Mouse (Mus musculus) ES-E14 (cell line): ENCODE measurements around the gene Proser1. TPM values are rescaled to one million over a fixed set of nuclear protein-coding genes. Genes with fewer than 3 reads are reported as not detected.
A peak's percentile ranks its signal among the peaks of the same experiment; 100 is the strongest.

Experiments
- DNase-seq: peaks from one replicate; pipeline ENCODE4 v3.0.0-alpha.2; 2013; ENCODE audit warnings: low read depth, low spot score
- H3K27ac ChIP-seq: 2 replicates; pipeline ENCODE4 v1.5.1; 2012; ENCODE audit warnings: low read depth, mild to moderate bottlenecking, low read length, moderate library complexity, mixed read lengths; ENCODE audit not compliant: poor library complexity, insufficient read depth, severe bottlenecking
- H3K36me3 ChIP-seq: 2 replicates; pipeline ENCODE4 v1.6.1; 2012; ENCODE audit warnings: mild to moderate bottlenecking, low read length, moderate library complexity, mixed read lengths; ENCODE audit not compliant: control insufficient read depth, poor library complexity, insufficient read depth, severe bottlenecking
- H3K4me1 ChIP-seq, 2 experiments: fragments of 150-350 bp in 1 of 2; sonication (generic) in 1 of 2; 2 replicates each; pipeline ENCODE4 v1.6.1; 2012; ENCODE audit warnings: low read length in 2 of 2, mild to moderate bottlenecking in 1 of 2, mixed read lengths in 1 of 2; ENCODE audit not compliant: control insufficient read depth in 2 of 2, insufficient read depth in 2 of 2, poor library complexity in 1 of 2
- H3K4me3 ChIP-seq, 2 experiments: fragments of 150-350 bp in 1 of 2; sonication (generic) in 1 of 2; 2 replicates each; pipeline ENCODE4 v1.5.1; 2012; ENCODE audit warnings: low read length in 2 of 2, low read depth in 1 of 2, mild to moderate bottlenecking in 1 of 2, mixed read lengths in 1 of 2; ENCODE audit not compliant: insufficient read depth in 1 of 2, poor library complexity in 1 of 2, severe bottlenecking in 1 of 2
- H3K9ac ChIP-seq: 2 replicates; pipeline ENCODE4 v1.6.1; 2012; ENCODE audit warnings: low read depth, mild to moderate bottlenecking, low read length, mixed read lengths; ENCODE audit not compliant: poor library complexity, insufficient read depth, severe bottlenecking
- H3K9me3 ChIP-seq: fragments of 150-350 bp; sonication (generic); 2 replicates; pipeline ENCODE4 v1.6.1; 2012; ENCODE audit warnings: low read depth, mild to moderate bottlenecking, low read length; ENCODE audit not compliant: control insufficient read depth, insufficient read depth
- CHD2 ChIP-seq: IDR thresholded peaks from 2 replicates; pipeline ENCODE4 v1.6.1; 2014; ENCODE audit warnings: mild to moderate bottlenecking, low read depth, low read length, inconsistent platforms
- HCFC1 ChIP-seq: IDR thresholded peaks from 2 replicates; pipeline ENCODE4 v1.6.1; 2012; ENCODE audit warnings: low read length, inconsistent platforms, borderline replicate concordance; ENCODE audit not compliant: insufficient read depth
- MAFK ChIP-seq: IDR thresholded peaks from 2 replicates; pipeline ENCODE4 v1.6.1; 2014; ENCODE audit warnings: mild to moderate bottlenecking, low read depth, low read length, inconsistent platforms; ENCODE audit not compliant: insufficient read depth
- ZC3H11A ChIP-seq: IDR thresholded peaks from 2 replicates; pipeline ENCODE4 v1.6.1; 2012; ENCODE audit warnings: low read depth, mild to moderate bottlenecking, inconsistent platforms, low read length, borderline replicate concordance
- ZNF384 ChIP-seq: IDR thresholded peaks from 2 replicates; pipeline ENCODE4 v1.6.1; 2012; ENCODE audit warnings: low read depth, low read length, inconsistent platforms
- in situ Hi-C, 2 experiments: fragments of 600-800 bp; cut with MboI; formaldehyde crosslinking; loops; one replicate each; pipeline ENCODE4 v1.15.1; 2025; ENCODE audit warnings: low sequenced_read_pairs in 2 of 2, inconsistent platforms in 1 of 2; ENCODE audit not compliant: unreplicated experiment in 2 of 2
- total RNA-seq: library from RNA; depleted of rRNA; stranded (reverse); fragments of 300-350 nt; gene quantifications from 2 replicates; pipeline ENCODE4 v1.2.3, GENCODE M21; 2012

Proser1 gene
- total RNA-seq, 1 experiment, result 11.9 TPM

DNA sequence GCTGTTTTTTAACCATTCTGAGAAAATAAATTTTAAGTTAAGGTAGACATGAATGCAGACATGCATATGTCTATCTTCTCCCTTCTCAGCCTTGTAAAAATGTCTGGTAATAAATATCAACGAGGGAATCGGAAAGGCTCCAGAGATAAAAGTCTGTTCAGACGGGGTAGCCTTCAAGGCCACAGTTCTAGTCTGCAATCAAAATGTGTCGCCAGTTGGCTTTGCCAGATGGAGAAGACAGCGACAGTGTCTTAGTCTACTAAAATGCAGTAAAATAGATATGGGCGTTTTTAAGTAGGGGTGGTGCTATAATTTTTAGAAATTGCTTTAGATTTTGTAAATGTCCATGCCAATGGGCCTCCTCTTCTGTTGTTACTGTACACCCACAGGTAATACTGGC is 1.9 kb downstream of the Proser1 start:
- in situ Hi-C loops, result loop anchor here (25.0 kb wide), 2 partner anchors 428 to 1203 kb away; partner anchors contain the start of genes Foxo1 (in 2 of the 2) and Lhfp (in 1 of the 2)
- Histone ChIP-seq H3K4me1 (peaks cover 3 to 10% of the 10 kb centered on the region in 2 experiments; a peak in 2 of 4 replicates), H3K9me3 (no peaks in the 10 kb centered on the region), H3K27ac (no peak overlapping the region), H3K4me3 (peak overlapping the region; percentile 27 to 90; a peak in 2 of 4 replicates), H3K9ac (no peak overlapping the region), H3K36me3 (peaks cover 9% of the 10 kb centered on the region; the same call in 1 of the 2 replicates)
- no peak for DNase-seq
- no peak for TF ChIP-seq ZNF384
- no peak for TF ChIP-seq CHD2
- TF ChIP-seq HCFC1, result no peak
- TF ChIP-seq ZC3H11A, result no peak
- no peak for TF ChIP-seq MAFK

DNA sequence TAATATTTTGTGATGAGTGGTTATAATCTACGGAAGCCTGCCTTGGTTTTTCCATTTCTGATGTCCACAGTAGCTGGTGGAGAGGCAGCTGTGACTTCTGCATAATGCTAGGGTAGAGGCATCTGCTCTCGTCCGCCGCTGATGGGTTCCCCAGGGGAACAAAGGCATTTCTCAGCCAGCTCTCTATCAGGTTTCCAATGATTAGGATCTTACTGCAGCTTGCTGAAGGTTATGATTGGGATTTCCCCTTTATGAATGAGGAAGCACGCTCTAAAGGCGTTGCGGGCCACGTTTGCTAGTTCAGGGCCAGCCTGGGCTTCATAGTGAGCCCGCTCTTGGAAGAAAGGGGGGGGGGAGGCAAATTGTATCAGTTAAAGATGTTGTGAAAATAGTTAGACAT is 3.0 kb downstream of the Proser1 start:
- Histone ChIP-seq H3K36me3 (peaks cover 17% of the 10 kb centered on the region; the same call in 1 of the 2 replicates), H3K4me3 (peak overlapping the region in 1 of 2 experiments; percentile 2; a peak in 1 of 4 replicates), H3K9me3 (no peaks in the 10 kb centered on the region), H3K27ac (no peak overlapping the region), H3K4me1 (peaks cover 3 to 10% of the 10 kb centered on the region in 2 experiments; a peak in 2 of 4 replicates), H3K9ac (no peak overlapping the region)
- TF ChIP-seq ZNF384 (no peak), HCFC1 (no peak), CHD2 (no peak), ZC3H11A (no peak), MAFK (no peak)
- in situ Hi-C loops, result loop anchor here (25.0 kb wide), 2 partner anchors 429 to 1204 kb away; partner anchors contain the start of genes Foxo1 (in 2 of the 2) and Lhfp (in 1 of the 2)
- DNase-seq, result no peak

GRCm38 (mm10) chr3:53467356-53467755 is 3.9 kb downstream of the Proser1 start:
- Histone ChIP-seq H3K4me3 (no peak overlapping the region), H3K36me3 (peaks cover 22% of the 10 kb centered on the region), H3K4me1 (peaks cover 3 to 10% of the 10 kb centered on the region in 2 experiments; a peak in 2 of 4 replicates), H3K27ac (no peak overlapping the region), H3K9ac (no peak overlapping the region), H3K9me3 (no peaks in the 10 kb centered on the region)
- in situ Hi-C loops, result loop anchor here (25.0 kb wide), 2 partner anchors 430 to 1205 kb away; partner anchors contain the start of genes Foxo1 (in 2 of the 2) and Lhfp (in 1 of the 2)
- no peak for DNase-seq
- TF ChIP-seq HCFC1 (no peak), MAFK (no peak), ZNF384 (no peak), ZC3H11A (no peak), CHD2 (no peak)

DNA sequence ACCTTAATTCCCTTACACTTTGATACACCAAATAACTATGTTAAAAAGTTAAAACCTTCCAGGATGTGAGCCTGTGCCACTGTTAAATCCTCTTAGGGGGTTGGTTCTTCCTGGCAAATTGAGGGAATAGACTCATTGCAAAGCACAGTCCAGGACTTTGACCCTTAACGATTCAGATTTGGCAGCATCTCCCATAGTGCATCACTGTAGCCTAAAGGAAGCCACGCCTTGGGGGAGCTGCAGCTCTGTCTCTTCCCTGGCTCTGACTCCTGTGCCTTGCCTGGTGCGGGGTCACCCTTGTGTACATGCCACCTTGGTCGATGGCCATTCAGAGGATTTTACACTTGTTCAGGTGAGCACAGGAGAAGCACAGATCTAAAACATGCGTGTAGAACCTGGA is 6.2 kb downstream of the Proser1 start:
- H3K36me3 ChIP-seq, result peaks cover 37% of the 10 kb centered on the region
- H3K9ac ChIP-seq, result no peak overlapping the region
- H3K9me3 ChIP-seq, result no peaks in the 10 kb centered on the region
- no peak for DNase-seq
- no peak overlapping the region for H3K4me3 ChIP-seq
- in situ Hi-C loops, result loop anchor here (25.0 kb wide), 2 partner anchors 432 to 1207 kb away; partner anchors contain the start of genes Foxo1 (in 2 of the 2) and Lhfp (in 1 of the 2)
- TF ChIP-seq MAFK, result no peak
- no peak for TF ChIP-seq HCFC1
- peaks cover 3 to 10% of the 10 kb centered on the region in 2 experiments; a peak in 2 of 4 replicates for H3K4me1 ChIP-seq
- H3K27ac ChIP-seq, result no peak overlapping the region

GRCm38 (mm10) chr3:53472061-53472460 is 8.6 kb downstream of the Proser1 start:
- H3K36me3 ChIP-seq, result peaks cover 49% of the 10 kb centered on the region
- DNase-seq, result no peak
- no peak overlapping the region for H3K9ac ChIP-seq

More at GRCm38 (mm10) chr3:53472061-53472460, 8.6 kb downstream of the Proser1 start:
- no peak overlapping the region for H3K4me3 ChIP-seq
- no peaks in the 10 kb centered on the region for H3K9me3 ChIP-seq
- in situ Hi-C loops, result loop anchor here (25.0 kb wide), 2 partner anchors 435 to 1210 kb away; partner anchors contain the start of genes Foxo1 (in 2 of the 2) and Lhfp (in 1 of the 2)
- peaks cover 0 to 10% of the 10 kb centered on the region in 2 experiments; a peak in 1 of 4 replicates for H3K4me1 ChIP-seq
- TF ChIP-seq CHD2, result no peak
- TF ChIP-seq HCFC1, result no peak
- no peak for TF ChIP-seq MAFK
- TF ChIP-seq ZNF384, result no peak
- TF ChIP-seq ZC3H11A, result no peak
- no peak overlapping the region for H3K27ac ChIP-seq
